8 mouse cellular contexts compared by ENCODE assay signal in the genomic region with DNA sequence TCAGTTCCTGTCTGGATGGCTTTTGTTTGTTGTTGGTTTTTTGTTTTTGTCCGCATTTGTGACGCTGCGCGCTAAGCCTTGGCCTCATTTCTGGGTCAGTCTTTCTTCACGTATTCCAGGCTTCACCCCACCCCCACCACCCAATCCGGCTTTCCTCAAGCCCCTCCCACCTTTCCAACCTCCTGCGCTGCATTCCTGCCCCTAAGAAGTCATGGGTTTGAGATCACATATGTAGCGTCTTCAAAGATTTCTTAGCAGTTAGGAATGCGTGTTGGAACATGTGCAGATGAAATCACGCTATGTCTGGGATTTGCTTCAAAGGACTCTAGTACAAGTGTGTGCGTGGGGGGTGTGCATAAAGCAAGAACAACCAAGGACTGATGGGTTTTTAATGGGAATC. TPM values are rescaled to one million over a fixed set of nuclear protein-coding genes. Genes with fewer than 3 reads are reported as not detected.
DNase-seq lines count a peak whose midpoint lies in the region; ATAC-seq and TF ChIP-seq lines count a peak whose summit lies in the region.

No protein-coding gene starts in this region.

- H3K4me2 ChIP-seq in kidney, postnatal 0 days (ENCODE audit: low read length) = peak overlapping the region; percentile 37
- peak overlapping the region; percentile 53 for H3K4me2 ChIP-seq in hindbrain, postnatal 0 days (ENCODE audit: low read depth, low read length)
- H3K4me2 ChIP-seq in neural tube, embryonic 13.5 days = peak overlapping the region; percentile 49

- H3K36me3 ChIP-seq in kidney, postnatal 0 days (ENCODE audit: insufficient read depth, low read length) = no peaks in the 10 kb centered on the region
- peaks cover 5% of the 10 kb centered on the region for H3K36me3 ChIP-seq in embryonic facial prominence, embryonic 10.5 days (replicated peaks)
- no peaks in the 10 kb centered on the region for H3K36me3 ChIP-seq in hindbrain, postnatal 0 days (ENCODE audit: insufficient read depth, low read length)
- H3K36me3 ChIP-seq in neural tube, embryonic 13.5 days = no peaks in the 10 kb centered on the region

- 0 out of 2 replicates have a peak, but pooled peaks have one; percentile 7 for ATAC-seq in kidney, postnatal 0 days (replicated peaks; ENCODE audit: low FRiP score, low read depth)
- 0 out of 2 replicates have a peak, but pooled peaks have one; percentile 37 for ATAC-seq in hindbrain, postnatal 0 days
- ATAC-seq in neural tube, embryonic 13.5 days (ENCODE audit: low read depth) = no peak
- no peak for ATAC-seq in cerebellum, adult (ENCODE audit: insufficient number of reproducible peaks, low FRiP score, low TSS enrichment)

- H3K27ac ChIP-seq in kidney, postnatal 0 days = no peak overlapping the region
- H3K27ac ChIP-seq in embryonic facial prominence, embryonic 10.5 days (replicated peaks) = peak overlapping the region; percentile 55; the same call in 1 of the 2 replicates
- H3K27ac ChIP-seq in hindbrain, postnatal 0 days = 0 out of 2 replicates have a peak overlapping the region, but pooled peaks have one; percentile 12
- 0 out of 2 replicates have a peak overlapping the region, but pooled peaks have one; percentile 39 for H3K27ac ChIP-seq in neural tube, embryonic 13.5 days (replicated peaks)

- peak; percentile 37 for DNase-seq in kidney, postnatal 0 days (ENCODE audit: low spot score)
- no peak for DNase-seq in kidney, postnatal 25 days
- DNase-seq in embryonic facial prominence, embryonic 10.5 days (ENCODE audit: low spot score) = peak; percentile 56
- DNase-seq in hindbrain, postnatal 0 days (ENCODE audit: low spot score) = peak; percentile 30
- no peak for DNase-seq in right cerebral cortex, adult 18-20 months
- no peak for DNase-seq in lung, postnatal 36 days

- no peak for TF ChIP-seq CTCF in kidney, postnatal 0 days (IDR thresholded peaks at IDR 0.05; ENCODE audit: low read depth)
- no peak for TF ChIP-seq CTCF in hindbrain, postnatal 0 days (IDR thresholded peaks at IDR 0.05; ENCODE audit: low read depth)

- H3K4me3 ChIP-seq in kidney, postnatal 0 days (replicated peaks; ENCODE audit: low read depth, low read length) = peak overlapping the region; percentile 16; the same call in 1 of the 2 replicates
- peak overlapping the region; percentile 48 for H3K4me3 ChIP-seq in embryonic facial prominence, embryonic 10.5 days
- H3K4me3 ChIP-seq in hindbrain, postnatal 0 days (ENCODE audit: low read length) = peak overlapping the region; percentile 13
- peak overlapping the region; percentile 17 for H3K4me3 ChIP-seq in neural tube, embryonic 13.5 days

- WGBS in kidney, postnatal 0 days = 19% methylated on average over 11 of the region's 11 CpGs
- 8% methylated on average over 11 of the region's 11 CpGs for WGBS in embryonic facial prominence, embryonic 10.5 days
- 12% methylated on average over 11 of the region's 11 CpGs for WGBS in hindbrain, postnatal 0 days
- 7% methylated on average over 11 of the region's 11 CpGs for WGBS in neural tube, embryonic 13.5 days

- H3K9me3 ChIP-seq in kidney, postnatal 0 days (replicated peaks; ENCODE audit: low read length) = no peaks in the 10 kb centered on the region
- H3K9me3 ChIP-seq in embryonic facial prominence, embryonic 10.5 days = no peaks in the 10 kb centered on the region
- H3K9me3 ChIP-seq in hindbrain, postnatal 0 days (ENCODE audit: low read length) = no peaks in the 10 kb centered on the region
- H3K9me3 ChIP-seq in neural tube, embryonic 13.5 days = no peaks in the 10 kb centered on the region

- no peaks in the 10 kb centered on the region for H3K27me3 ChIP-seq in kidney, postnatal 0 days (ENCODE audit: insufficient read depth, low read length)
- H3K27me3 ChIP-seq in embryonic facial prominence, embryonic 10.5 days (replicated peaks; ENCODE audit: low read depth, poor library complexity, severe bottlenecking) = no peaks in the 10 kb centered on the region
- H3K27me3 ChIP-seq in hindbrain, postnatal 0 days (ENCODE audit: insufficient read depth, low read length) = no peaks in the 10 kb centered on the region
- peaks cover 60% of the 10 kb centered on the region for H3K27me3 ChIP-seq in neural tube, embryonic 13.5 days

- H3K4me1 ChIP-seq in kidney, postnatal 0 days (replicated peaks; ENCODE audit: insufficient read depth, low read length) = peaks cover 31% of the 10 kb centered on the region
- peaks cover 37% of the 10 kb centered on the region for H3K4me1 ChIP-seq in embryonic facial prominence, embryonic 10.5 days
- H3K4me1 ChIP-seq in hindbrain, postnatal 0 days (ENCODE audit: insufficient read depth, low read length) = peaks cover 22% of the 10 kb centered on the region
- H3K4me1 ChIP-seq in neural tube, embryonic 13.5 days (replicated peaks) = peaks cover 43% of the 10 kb centered on the region

- 0 out of 2 replicates have a peak overlapping the region, but pooled peaks have one; percentile 14 for H3K9ac ChIP-seq in kidney, postnatal 0 days (ENCODE audit: low read depth, low read length)
- 0 out of 2 replicates have a peak overlapping the region, but pooled peaks have one; percentile 21 for H3K9ac ChIP-seq in hindbrain, postnatal 0 days (replicated peaks; ENCODE audit: low read length)
- H3K9ac ChIP-seq in neural tube, embryonic 13.5 days = peak overlapping the region; percentile 50; the same call in 1 of the 2 replicates

RNA-seq across cellular contexts. Expression of a gene that starts 50.3 kb away (rescaled TPM):
- polyA plus RNA-seq in kidney, postnatal 0 days (2015; fragmentation: Nextera tagmentation; extraction: Ambion mirVana) = 12.7 and 12.8 TPM in 2 replicates
- 43.9 and 46.4 TPM in 2 replicates for polyA plus RNA-seq in embryonic facial prominence, embryonic 10.5 days (2016; fragmentation: Nextera tagmentation; extraction: Ambion mirVana)
- 19.1 and 21.2 TPM in 2 replicates for total RNA-seq in hindbrain, postnatal 0 days (2014; rRNA removed)
- 16.3 and 16.4 TPM in 2 replicates for polyA plus RNA-seq in hindbrain, postnatal 0 days (2015; fragmentation: Nextera tagmentation; extraction: Ambion mirVana)
- 24.4 and 27.2 TPM in 2 replicates for polyA plus RNA-seq in neural tube, embryonic 13.5 days (2015; fragmentation: Nextera tagmentation; extraction: Ambion mirVana)

Comparison
In these comparisons a context has a peak if more than half of its experiments do, and no peak if none do; other contexts are left out.
1. DNase-seq: peak in kidney, postnatal 0 days (single experiment), embryonic facial prominence, embryonic 10.5 days (single experiment) and hindbrain, postnatal 0 days (single experiment); none in kidney, postnatal 25 days (0 of 2), right cerebral cortex, adult 18-20 months (single experiment) and lung, postnatal 36 days (single experiment).
2. ATAC-seq: peak in kidney, postnatal 0 days (single experiment) and hindbrain, postnatal 0 days (single experiment); none in neural tube, embryonic 13.5 days (single experiment) and cerebellum, adult (single experiment).
3. Peak in every context shown above with its lines, with median percentiles within 50 percentile points of each other: H3K4me2 ChIP-seq, H3K4me3 ChIP-seq and H3K9ac ChIP-seq.